Mouse (Mus musculus) spleen, adult 2 months (tissue): ENCODE data around the gene Far1.

Experiments used
- CTCF ChIP-seq: fragments of 200-500 bp; IDR thresholded peaks from 2 replicates; pipeline ENCODE4 v1.5.1; 2011; ENCODE audit warnings: mild to moderate bottlenecking, inconsistent platforms; ENCODE audit not compliant: insufficient read depth, insufficient read length, insufficient replicate concordance; ENCODE audit errors: extremely low read depth
- POLR2A ChIP-seq: fragments of 200-500 bp; IDR thresholded peaks from 2 replicates; pipeline ENCODE4 v1.6.1; 2011; ENCODE audit warnings: low read depth, low read length, inconsistent platforms

DNA sequence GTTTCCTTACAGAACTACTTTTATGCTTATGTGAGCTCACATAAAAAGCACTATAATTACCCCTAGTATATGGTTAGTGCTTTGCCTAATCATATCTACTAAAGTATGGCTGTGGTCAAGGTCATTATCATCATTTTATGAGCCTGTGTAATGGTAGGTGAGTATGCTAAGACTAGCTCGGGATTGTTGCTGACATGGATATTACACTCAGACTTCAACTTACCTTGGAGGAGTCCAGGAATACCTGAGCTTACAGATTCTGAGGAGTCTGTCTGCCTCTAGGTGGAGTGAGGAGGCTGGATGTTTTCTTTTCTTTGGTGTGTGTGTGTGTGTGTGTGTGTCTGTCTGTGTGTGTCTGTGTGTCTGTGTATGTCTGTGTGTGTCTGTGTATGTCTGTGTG is 42.0 kb upstream of the Far1 start:
- no peak for TF ChIP-seq CTCF
- TF ChIP-seq POLR2A = no peak
